Mouse (Mus musculus) lung, postnatal 14 days (tissue): Measurements from ENCODE around the gene Pafah1b3.

Experiments used
- DNase-seq: peaks from one replicate; pipeline ENCODE4 v3.0.0; 2021

Pafah1b3 gene

DNA sequence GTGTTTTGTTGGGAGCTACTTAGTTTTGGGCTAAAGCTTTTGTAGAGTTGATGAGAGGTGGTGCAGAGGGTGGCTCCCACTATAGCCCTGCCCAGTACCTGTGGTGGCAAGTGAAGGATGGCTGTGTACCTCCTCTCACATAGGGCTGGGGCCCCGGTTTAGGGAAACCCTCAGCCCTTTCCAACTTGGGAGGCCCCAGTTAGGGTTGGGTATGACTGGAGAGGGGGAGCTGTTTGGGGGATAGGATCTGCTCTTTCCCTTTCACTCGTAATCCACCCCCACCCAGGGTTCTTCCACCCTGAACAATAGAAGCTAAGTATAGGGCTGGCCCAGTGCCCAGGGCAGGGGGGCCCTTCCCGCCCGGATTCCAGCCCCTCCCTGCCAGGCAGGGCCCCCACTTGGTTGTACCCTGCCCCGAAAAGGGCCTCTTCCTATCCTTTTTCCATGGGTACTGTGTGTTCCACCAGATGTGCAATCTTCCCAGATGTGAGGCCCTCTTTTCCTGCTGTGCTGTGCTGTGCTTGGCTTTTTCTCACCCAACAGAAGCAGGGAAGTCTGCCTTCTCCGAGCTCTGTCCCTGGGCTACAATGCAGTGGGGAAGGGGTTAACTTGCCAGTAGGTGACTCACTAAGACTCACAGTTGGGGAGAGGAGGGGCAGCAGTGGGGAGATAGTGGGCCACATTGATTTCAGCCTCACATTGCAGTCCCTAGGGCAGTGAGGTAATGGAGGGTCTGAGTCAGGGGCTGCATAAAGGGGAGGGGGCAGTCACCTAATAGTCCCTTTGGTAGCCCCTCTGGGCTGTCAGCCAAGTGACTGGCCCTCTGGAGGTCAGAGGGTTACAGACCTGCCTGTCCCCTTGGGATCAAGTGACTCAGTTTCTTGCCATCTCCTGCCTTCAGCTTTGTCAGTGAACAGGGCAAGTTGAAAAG lies 17.7 kb downstream of the Pafah1b3 start:
- DNase-seq, result peak; percentile 75

DNA sequence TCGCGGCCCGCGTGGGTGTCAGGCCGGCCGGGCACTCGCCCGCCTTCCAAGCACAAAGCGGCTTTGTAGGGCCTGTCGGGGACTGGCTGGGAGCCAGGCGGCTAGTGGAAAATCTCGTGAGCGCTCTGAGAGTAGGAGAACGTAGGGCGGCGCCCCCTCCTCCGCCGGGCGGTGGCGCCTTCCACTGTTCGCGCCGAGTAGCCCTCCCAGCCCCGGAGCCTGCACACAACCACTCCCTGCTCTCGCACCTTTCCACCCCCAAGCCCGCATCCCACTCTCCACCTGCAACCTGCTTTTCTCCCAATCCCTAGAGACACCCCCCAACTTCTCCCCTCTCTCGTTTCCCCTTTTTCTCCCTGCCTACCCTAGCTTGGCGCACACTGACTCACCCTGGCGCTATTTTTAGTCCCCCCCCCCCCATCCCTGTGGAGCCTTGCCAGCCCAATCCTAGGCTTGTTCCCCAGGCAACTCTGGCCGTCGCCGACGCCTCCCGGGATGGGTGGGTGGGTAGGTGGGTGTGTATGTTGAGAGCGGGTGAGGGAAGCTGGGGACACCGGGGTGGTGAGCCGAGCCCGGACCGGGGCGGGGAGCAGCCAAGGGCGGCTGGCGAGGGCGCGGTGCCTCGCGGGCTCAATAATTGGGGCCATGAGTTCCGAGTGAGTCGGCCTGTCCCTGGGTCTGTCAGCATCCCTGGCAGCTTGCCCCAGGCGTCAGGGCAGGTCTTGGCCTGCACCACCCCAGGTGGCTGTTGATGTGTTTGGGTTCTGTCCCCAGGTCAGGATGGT lies 18.5 kb downstream of the Pafah1b3 start:
- peak; percentile 90 for DNase-seq

DNA sequence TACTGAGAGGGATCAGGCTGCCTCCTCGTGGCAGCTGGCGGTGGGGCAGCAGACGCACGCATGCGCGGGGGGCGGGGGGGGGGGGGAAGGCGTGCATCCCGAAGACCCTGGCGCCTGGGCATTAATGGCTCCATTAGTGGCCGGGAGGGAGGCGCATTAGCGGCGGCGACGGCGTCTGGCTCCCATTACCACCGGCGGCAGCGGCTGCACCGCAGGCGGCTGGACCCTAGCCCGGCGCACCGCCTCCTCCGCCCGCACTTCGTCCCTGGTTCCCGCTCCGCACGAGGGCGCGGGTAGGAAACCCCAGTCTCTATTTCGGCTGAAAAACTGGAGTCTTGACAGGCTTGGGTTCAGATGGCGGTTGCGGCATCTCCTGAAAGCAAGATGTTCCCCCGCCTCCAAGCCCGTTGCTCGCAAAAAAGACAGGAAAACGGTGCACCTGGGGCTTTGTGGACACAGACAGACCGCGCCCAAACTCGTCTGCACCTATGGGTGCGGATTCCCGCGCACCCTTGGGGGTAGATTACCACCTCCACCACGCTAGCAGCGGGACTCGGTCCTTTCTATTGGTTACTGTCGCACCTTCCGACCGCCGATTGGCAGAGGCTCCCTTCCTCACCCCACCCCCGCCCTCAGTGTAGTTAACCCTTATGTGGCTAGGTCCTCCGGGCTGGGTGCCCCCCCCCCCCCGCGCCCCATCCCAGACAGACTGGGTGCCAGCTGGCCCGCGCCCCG lies 19.3 kb downstream of the Pafah1b3 start:
- peak; percentile 79 for DNase-seq

DNA sequence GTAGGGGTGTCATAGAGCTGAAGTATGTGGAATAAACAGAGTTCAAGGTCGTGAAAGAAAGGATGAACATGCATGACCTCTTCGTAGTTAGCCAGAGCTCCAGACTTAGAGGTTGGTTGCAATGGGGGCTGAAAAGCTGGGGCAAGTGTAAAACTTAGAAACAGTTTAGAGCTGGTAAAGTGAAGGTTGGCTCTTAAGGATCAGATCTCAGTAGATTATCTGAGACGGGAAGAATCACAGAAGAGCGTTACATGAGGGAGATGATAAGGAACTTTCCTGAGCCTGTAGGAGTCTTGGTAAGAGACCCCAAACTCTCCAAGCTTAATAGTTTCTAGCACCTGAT lies 19.8 kb downstream of the Pafah1b3 start:
- DNase-seq, result no peak

DNA sequence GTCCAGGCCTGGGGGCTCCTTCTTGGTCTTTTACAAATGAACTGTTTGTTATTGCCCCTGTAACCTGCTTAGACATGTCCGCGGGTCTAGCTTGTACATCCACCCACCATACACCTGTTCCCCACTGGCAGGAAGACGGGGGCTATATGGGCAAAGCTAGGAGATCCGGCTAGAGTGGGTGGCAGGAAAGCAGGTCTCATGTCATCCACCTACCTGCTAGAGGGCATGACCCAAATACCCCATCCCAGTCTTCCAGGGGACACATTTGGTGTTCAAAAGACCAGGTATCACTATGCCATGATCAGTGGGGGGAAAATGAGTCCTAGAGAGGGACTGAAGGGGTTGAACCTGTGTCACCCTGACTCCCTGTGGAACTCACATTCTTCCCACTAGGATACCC lies 20.4 kb downstream of the Pafah1b3 start:
- no peak for DNase-seq

DNA sequence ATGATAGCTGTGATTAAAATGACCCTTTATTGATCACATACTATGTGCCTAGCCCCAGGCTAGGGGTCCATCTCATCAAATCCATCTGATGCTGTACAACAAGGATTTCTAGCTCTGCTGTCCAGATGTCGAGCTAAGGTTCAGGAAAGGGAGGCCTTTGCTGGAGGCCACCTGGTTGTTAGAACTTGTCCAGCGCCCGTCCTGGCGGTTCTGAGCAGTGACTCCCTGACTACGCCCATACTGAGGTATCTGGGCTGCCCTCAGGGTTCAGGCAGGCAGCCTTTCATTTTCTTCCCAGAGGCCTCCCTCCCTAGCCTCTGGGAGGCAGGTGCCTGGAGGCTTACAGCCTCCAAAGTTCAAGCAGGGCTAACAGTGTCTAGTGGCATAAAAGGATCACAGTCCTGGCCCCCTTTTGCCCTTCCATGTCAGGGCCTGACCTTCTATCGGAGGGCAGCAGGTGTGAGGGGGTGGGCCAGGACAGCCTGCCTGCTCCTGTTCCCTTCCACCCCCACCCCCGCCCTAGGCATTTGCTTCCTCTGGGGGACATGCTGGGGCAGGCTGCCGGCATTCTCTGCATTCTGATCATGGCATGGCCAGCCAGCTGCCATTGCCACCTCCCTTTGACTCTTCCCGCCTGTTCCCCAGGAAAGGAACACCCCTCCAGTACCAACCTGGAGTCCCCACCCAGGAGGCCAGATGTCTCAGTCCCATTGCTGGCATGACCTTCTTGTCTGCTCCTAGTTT lies 22.1 kb downstream of the Pafah1b3 start:
- DNase-seq, result no peak

DNA sequence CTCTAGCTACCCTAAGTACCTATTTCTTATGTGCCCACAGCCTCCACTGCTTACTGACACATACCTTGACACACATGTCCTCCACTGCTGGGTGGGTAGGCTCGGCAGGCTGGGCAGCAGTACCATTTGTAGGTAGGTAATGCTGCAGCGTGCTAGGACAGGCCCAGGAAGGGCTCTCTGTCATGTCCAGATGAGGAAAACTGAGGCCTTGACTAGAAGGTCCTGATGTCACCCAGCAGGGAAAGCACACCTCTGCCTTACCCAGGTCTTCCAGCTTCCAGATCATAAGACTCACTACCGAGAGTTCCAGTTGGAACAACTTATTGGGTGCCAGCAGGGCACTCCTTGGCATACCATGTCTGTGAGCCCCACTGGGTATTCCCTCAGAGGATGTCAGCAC lies 22.8 kb downstream of the Pafah1b3 start:
- DNase-seq, result no peak

DNA sequence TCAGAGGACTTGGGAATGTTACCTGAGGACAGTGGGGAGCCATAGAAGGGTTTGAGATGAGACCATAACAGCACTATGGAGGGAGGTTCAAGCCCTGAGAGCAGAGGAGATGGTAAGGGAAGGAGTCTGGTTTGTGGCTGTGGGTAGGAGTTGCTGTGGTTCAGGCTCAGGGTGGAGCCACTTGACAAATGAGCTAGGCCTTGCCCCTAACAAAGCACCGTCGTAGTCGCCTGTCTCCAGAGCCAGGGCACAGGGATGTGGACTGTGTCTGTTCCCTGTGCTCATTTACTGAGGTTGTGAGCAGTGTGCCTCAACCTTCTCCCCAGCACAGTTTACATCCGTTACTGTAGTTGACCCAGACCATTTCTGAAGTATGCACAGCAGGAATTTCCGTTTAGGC lies 23.2 kb downstream of the Pafah1b3 start:
- DNase-seq, result no peak

DNA sequence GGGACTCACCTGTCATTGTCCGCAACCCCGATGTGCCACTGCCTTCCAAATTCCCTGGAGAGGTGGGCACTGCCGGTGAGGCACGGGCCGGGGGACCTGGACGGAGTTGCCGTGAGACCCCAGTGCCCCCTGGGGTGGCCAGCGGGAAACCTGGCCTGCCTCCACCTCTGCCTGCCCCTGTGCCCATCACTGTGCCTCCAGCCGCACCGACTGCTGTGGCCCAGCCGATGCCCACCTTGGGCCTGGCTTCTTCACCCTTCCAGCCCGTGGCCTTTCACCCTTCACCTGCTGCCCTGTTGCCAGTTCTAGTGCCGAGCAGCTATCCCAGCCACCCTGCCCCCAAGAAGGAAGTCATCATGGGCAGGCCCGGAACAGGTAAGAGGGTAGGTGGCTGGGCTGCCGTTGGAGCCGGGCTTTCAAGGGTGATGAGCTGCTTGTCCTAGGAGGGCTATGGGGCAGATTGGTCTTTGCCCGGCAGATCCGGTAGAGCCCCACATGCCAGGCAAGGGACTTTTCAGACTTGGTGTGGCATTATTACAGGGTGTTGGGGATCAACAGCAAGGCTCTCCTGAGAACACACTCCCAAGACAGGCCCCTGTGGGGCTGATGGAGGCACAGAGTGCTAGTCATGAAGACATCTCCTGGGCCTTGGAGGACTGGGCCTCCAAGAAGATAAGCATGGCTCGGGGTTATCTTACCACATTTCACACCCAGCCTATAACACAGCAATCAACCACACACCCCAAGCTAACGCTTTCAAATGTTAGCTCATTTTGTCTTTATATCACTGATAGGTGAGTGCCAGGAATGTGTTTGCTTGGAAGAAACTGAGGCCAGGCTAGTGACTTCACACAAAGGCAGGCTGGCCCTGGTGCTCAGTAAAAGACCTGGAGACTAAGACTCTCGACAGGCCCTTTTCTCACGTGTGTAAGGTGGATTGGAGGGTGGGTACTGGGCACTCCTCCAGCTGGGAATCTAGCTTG lies 24.2 kb downstream of the Pafah1b3 start:
- DNase-seq, result no peak

DNA sequence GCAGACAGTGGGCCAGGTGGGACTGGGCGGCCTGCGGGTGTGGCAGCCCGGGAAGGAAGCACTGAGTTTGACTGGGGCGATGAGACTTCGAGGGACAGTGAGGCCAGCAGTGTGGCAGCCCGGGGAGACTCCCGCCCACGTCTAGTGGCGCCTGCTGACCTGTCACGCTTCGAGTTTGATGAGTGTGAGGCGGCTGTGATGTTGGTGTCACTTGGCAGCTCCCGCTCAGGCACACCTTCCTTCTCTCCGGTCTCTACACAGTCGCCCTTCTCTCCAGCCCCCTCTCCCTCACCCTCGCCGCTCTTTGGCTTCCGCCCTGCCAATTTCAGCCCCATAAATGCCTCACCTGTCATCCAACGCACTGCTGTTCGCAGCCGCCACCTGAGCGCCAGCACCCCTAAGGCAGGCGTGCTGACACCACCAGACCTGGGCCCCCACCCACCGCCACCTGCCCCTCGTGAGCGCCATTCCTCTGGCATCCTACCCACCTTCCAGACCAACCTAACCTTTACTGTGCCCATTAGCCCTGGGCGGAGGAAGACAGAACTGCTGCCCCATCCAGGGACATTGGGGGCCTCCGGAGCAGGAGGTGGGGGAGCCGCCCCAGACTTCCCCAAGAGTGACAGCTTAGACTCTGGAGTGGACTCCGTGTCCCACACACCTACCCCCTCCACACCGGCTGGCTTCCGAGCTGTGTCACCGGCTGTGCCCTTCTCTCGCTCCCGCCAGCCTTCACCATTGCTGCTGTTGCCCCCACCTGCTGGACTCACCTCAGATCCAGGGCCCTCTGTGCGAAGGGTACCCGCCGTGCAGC lies 25.1 kb downstream of the Pafah1b3 start:
- no peak for DNase-seq

DNA sequence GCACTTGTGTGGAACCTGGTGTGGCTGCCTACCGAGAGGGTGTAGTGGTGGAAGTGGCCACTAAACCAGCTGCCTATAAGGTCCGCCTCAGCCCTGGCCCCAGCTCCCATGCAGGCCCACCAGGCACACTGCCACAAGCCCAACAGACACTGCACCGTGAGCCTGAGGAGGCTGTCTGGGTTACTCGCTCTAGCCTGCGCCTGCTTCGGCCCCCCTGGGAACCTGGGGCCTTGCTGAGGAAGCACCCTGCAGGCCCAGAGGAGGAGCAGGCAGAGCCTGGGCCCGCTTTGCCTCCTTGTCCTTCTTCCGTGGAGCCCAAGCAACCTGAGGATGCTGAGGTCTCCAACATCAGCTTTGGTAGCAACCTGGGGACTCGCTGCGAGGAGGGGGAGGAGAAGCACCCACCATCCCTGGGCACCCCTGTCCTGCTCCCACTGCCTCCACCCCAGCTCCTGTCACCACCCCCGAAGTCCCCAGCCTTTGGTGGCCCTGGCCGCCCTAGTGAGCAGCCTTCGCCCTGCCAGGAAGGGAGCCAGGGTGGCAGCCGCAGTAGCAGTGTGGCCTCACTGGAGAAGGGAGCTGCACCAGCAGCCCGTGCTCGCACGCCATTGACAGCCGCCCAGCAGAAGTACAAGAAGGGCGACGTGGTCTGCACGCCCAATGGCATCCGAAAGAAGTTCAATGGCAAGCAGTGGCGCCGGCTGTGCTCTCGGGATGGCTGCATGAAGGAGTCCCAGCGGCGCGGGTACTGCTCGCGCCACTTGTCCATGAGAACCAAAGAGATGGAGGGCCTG lies 25.9 kb downstream of the Pafah1b3 start:
- no peak for DNase-seq

DNA sequence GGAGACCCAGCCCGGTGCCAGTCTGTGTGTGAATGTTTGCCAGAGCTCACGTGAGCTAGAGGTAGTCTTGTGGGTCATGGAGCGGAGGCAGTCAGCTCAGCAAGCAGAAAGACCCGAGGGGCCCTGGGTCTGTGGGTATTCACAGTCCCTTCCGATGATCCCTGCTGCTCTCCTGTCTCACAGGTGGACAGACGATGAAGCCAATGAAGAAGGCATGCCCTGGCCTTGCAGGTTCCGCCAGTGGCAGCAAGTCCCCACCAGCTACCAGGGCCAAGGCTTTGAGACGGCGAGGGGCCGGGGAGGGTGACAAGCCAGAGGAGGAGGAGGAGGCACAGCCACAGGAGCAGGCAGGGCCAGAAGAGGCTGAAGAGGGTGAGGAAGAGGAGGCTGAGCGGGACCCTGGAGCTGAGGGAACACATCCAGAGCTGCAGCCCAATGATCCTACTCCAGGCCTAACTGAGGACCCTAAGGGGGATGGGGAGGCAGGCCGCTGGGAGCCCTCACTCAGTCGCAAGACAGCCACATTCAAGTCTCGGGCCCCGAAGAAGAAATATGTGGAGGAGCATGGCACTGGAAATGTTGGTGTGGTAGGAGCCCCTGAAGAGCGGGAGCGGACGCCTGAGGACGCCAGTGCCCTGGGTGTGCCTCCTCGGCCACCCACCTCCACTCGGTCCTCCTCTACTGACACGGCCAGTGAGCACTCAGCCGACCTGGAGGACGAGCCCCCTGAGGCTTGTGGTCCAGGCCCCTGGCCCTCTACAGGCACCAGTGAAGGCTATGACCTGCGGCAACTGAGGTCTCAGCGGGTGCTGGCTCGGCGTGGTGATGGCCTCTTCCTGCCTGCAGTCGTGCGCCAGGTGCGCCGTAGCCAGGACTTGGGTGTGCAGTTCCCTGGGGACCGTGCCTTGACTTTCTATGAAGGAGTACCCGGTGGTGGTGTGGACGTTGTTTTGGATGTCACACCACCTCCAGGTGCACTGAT lies 26.8 kb downstream of the Pafah1b3 start:
- DNase-seq, result no peak

DNA sequence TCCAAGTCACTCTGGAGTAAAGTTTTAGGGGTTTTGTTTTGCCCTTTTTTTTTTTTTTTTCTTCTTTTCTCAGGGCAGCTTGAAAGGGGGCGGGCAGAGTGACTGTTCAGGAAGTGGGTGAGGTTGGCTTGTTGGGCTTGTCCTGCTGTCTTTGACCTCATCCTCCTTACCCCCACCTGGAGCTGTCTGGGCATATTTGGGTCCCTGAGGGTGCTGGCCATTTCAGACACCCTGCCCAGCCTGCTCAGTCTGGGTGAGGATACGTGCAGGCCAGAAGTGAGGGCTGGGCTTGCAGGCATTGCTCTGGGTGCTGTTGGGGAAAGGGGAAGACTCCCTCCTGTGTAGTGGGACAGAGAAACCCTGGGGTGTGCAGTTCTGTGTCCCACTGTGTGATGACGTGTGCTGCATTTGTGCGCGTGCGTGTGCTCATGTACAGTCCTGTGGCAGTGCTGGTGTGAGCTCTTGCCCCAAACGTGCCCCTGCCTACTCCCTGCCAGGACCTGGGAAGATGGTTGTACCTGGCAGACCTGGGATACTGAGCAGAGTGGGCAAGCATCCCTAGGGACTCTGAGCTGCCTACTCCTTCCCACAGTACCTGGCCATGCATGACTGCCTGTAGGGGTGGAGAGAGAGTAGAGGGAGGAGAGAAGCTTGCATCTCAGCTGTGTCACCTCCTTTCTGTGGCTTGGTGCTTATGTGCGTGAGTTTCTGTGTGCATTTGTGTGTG lies 28.1 kb downstream of the Pafah1b3 start:
- DNase-seq, result no peak

DNA sequence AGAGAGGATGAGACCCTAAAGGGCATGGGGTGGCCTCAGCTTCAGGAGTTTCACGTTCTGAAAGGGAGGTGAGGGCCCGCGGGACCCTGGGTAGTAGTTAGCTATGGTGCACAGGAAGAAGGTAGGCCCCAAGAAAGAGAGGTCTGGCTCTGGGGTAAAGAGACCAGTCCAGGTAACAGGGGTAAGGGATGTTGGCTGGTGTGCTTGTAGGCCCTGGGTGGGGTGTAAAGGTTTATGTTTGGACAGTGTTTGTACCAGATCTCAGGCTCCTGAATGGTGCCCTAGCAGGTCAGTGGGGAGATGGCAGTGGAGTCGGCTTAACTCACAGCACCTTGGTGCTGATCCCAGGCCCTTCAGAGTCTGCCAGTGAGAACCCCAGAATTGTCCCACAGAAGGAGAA lies 28.8 kb downstream of the Pafah1b3 start:
- DNase-seq, result no peak

DNA sequence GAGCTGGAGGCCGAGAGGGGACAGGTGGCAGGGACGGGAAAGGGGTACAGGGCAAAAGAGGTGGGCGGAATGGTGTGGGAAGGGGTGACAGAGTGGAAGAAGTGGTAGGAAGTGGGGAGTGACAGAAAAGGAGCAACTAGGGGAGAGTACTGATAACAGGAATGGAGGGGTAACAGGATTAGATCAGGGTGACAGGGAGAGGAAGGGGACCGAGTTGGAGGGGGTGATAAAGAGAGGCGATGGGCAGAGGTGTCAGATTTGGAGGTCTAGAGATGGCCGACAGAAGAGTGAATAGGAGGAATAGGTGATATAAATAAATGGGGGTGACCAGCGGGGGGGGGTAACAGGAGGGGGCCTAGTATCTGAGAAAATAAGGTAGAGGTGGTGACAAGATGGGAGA lies 29.2 kb downstream of the Pafah1b3 start:
- DNase-seq, result no peak

DNA sequence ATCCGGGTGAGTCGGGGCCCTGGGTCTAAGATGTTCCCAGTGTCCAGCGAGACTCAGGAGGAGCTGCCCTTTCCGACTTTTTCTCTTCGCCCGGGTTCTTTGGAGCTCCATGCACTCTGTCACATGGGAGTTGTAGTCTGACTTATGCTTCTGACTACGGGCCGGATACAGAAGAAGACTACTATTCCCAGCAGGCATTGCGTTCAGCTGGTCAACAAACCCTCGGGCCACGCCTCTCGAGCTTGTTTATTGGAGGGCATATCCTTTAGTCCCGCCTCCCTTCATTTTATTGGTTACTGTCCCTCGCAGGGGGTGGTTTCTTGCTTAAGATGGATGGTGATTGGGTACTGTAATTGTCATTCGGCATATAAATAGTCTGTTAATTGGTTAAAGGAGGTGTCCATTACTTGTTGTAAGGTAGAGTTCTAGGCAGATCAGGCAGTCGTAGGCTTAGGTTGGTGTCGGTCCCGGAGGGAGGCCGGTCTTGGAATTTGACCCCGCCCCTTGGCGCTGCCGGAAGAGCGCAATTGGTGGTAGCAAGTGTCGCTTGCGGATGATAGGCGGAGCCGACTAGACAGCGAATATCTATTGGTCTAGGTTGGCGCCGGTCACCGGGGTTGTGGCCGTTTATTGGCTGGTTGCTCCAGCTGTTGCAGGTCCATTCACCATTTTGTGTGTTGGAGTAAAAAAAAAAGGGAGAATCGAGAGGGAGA lies 29.9 kb downstream of the Pafah1b3 start:
- peak; percentile 98 for DNase-seq

DNA sequence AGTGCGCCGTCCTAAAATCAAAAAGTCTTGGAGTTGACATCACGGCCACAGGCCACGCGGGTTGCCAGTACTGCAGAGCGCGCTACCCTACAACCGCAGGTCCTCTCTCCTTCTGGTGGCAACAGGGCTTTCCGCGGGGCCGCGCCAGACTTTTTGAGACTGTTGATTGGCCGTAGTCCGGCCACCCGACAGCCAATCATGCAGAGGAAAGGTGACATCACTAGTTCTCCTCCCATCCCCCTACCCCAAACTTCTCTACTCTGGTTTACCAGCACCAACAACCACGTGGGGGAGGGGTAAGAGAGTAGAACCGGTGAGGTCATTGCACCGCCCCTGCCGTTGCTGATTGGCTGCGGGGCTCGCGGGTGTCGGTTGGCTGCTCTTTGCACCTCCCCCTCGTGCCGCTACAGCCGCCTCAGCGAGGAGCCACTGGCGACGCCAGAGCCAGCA lies 30.5 kb downstream of the Pafah1b3 start, which contains the start of gene Cic:
Gene Cic, plus strand, starts transcription at position 404 of the 450 bp plus-strand sequence.
- peak; percentile 99 for DNase-seq
